Mouse (Mus musculus) heart, postnatal 0 days (tissue): ENCODE measurements around the gene Hdac7. TPM values are rescaled to one million over a fixed set of nuclear protein-coding genes. Genes with fewer than 3 reads are reported as not detected.

Experiments used
- ATAC-seq: fragments of 200-750 bp; cut with Nextera tagmentation; 2 replicates; pipeline ENCODE4 v1.8.0; 2017; ENCODE audit warnings: low read depth, moderate number of reproducible peaks, moderate library complexity; ENCODE audit not compliant: insufficient read depth
- DNase-seq: peaks from one replicate; pipeline ENCODE4 v3.0.0-alpha.2; 2016; ENCODE audit warnings: low spot score
- H3K27ac ChIP-seq: fragments of 300-500 bp; sonication (generic); 2 replicates; pipeline ENCODE4 v1.5.1; 2014; ENCODE audit warnings: low read depth, mild to moderate bottlenecking
- H3K27me3 ChIP-seq: fragments of 300-500 bp; sonication (generic); 2 replicates; pipeline ENCODE4 v1.6.1; 2014; ENCODE audit warnings: low read length, mixed read lengths; ENCODE audit not compliant: control insufficient read depth, insufficient read depth
- H3K36me3 ChIP-seq: fragments of 300-500 bp; sonication (generic); replicated peaks from 2 replicates; pipeline ENCODE4 v1.6.1; 2014; ENCODE audit warnings: low read length, mixed read lengths; ENCODE audit not compliant: control insufficient read depth, insufficient read depth
- H3K4me1 ChIP-seq: fragments of 300-500 bp; sonication (generic); 2 replicates; pipeline ENCODE4 v1.6.1; 2014; ENCODE audit warnings: antibody characterized with exemption; ENCODE audit not compliant: control insufficient read depth, insufficient read depth
- H3K4me2 ChIP-seq: fragments of 300-500 bp; sonication (generic); 2 replicates; pipeline ENCODE4 v1.6.1; 2014; ENCODE audit warnings: low read depth, mild to moderate bottlenecking, low read length, moderate library complexity
- H3K4me3 ChIP-seq: fragments of 300-500 bp; sonication (generic); 2 replicates; pipeline ENCODE4 v1.5.1; 2014; ENCODE audit warnings: low read depth, low read length
- H3K9ac ChIP-seq: fragments of 300-500 bp; sonication (generic); replicated peaks from 2 replicates; pipeline ENCODE4 v1.6.1; 2014; ENCODE audit warnings: low read depth, low read length, mixed read lengths
- H3K9me3 ChIP-seq: fragments of 300-500 bp; sonication (generic); replicated peaks from 2 replicates; pipeline ENCODE4 v1.6.1; 2016; ENCODE audit warnings: low read length; ENCODE audit not compliant: control insufficient read depth
- CTCF ChIP-seq: IDR thresholded peaks from 2 replicates; pipeline ENCODE4 v1.5.1; 2016; ENCODE audit warnings: antibody characterized with exemption, control low read depth, low read depth
- EP300 ChIP-seq: IDR thresholded peaks from 2 replicates; pipeline ENCODE4 v1.6.1; 2016; ENCODE audit warnings: antibody characterized with exemption, low read depth
- WGBS: fragments of 180-500 bp; shearing (Covaris S2); extraction: QIAGEN DNeasy Blood & Tissue Kit; methylation state at CpG from one replicate; pipeline ENCODE4 v1.1.7; 2014; 5-methylcytosine and 5-hydroxymethylcytosine counted together
- polyA plus RNA-seq: library from polyadenylated mRNA; unstranded; fragments of >200 nt; fragmentation: Nextera tagmentation; extraction: Ambion mirVana; gene quantifications from 2 replicates; pipeline ENCODE4 v1.2.1, GENCODE M21; 2015
- total RNA-seq: library from RNA; depleted of rRNA; stranded (reverse); fragments of >200 nt; gene quantifications from 2 replicates; pipeline ENCODE4 v1.2.3, GENCODE M21; 2014; ENCODE audit warnings: low replicate concordance

The Hdac7 gene
- total and polyA plus RNA-seq, 2 experiments from 2014 or later = 15.6 to 34.4 TPM

DNA sequence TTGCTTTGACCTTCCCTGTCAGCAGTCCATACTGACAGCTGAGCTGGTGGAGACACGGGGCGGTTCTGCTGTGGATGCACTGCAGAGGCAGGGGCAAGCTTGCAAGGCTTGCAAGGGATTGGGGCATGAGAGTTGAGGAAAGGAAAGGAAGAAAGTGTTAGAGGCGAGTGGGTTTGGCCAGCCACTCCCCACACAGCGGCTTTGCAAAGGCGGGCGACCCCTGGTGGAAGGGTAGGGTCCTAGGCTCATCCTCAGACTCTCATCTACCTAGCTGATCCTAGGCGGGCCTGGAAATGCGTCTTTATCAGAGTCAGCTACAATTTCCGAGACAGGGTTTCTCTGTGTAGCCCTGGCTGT lies 61.6 kb downstream of the Hdac7 start:
- WGBS = 5% methylated on average over 9 of the region's 9 CpGs
- Histone ChIP-seq H3K27ac (peak overlapping the region; percentile 73), H3K4me3 (peak overlapping the region; percentile 32)

GRCm38 (mm10) chr15:97781961-97782748 lies 62.1 kb downstream of the Hdac7 start:
- H3K4me1 ChIP-seq = peaks cover 37% of the 10 kb centered on the region
- no peaks in the 10 kb centered on the region for H3K36me3 ChIP-seq
- TF ChIP-seq CTCF (no peak), EP300 (no peak)
- peak overlapping the region; percentile 32 for H3K4me3 ChIP-seq
- peak overlapping the region; percentile 73 for H3K27ac ChIP-seq
- ATAC-seq = no peak
- H3K4me2 ChIP-seq = peak overlapping the region; percentile 56
- 13% methylated on average over 24 of the region's 24 CpGs for WGBS
- peak; percentile 71 for DNase-seq
- H3K9me3 ChIP-seq = no peaks in the 10 kb centered on the region
- no peaks in the 10 kb centered on the region for H3K27me3 ChIP-seq
- peak overlapping the region; percentile 8; the same call in 1 of the 2 replicates for H3K9ac ChIP-seq

More for the DNA sequence above, 61.6 kb downstream of the Hdac7 start:
- Histone ChIP-seq H3K9me3 (no peaks in the 10 kb centered on the region), H3K4me2 (peak overlapping the region; percentile 56), H3K36me3 (no peaks in the 10 kb centered on the region), H3K27me3 (no peaks in the 10 kb centered on the region), H3K4me1 (peaks cover 37% of the 10 kb centered on the region), H3K9ac (no peak overlapping the region)
- ATAC-seq (peak; percentile 34), DNase-seq (peak; percentile 64)
- TF ChIP-seq CTCF (peak; percentile 78), EP300 (no peak)

DNA sequence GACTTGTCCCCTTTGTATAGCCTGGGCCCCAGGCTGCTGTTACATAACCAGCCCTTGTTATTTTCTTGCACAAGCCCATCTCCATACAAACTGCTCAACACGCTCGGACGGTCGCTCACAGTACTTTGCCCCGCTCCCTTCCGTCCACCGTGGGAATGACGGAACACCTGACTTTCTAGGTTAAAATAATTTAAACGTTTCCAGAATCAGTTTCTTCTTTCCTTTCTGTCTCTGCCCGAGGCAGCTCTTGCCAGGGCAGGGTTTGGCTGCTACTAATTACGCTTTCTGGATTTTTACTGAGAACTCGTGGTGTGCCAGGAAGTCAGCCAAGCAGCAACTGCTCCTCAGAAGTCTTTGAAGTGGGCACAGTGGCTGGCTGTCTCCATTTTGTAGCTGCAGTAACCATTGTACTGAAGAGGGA lies 63.7 kb downstream of the Hdac7 start:
- no peak overlapping the region for H3K27ac ChIP-seq
- 82% methylated on average over 12 of the region's 12 CpGs for WGBS

GRCm38 (mm10) chr15:97779576-97779975 lies 64.7 kb downstream of the Hdac7 start:
- TF ChIP-seq EP300 = no peak
- H3K4me3 ChIP-seq = no peak overlapping the region
- H3K9me3 ChIP-seq = no peaks in the 10 kb centered on the region
- H3K9ac ChIP-seq = no peak overlapping the region
- no peak overlapping the region for H3K27ac ChIP-seq
- WGBS = 85% methylated on average over 1 of the region's 1 CpGs
- no peaks in the 10 kb centered on the region for H3K36me3 ChIP-seq
- peaks cover 22% of the 10 kb centered on the region for H3K4me1 ChIP-seq
- no peak for ATAC-seq
- no peak overlapping the region for H3K4me2 ChIP-seq
- H3K27me3 ChIP-seq = no peaks in the 10 kb centered on the region
- no peak for DNase-seq

More for the DNA sequence above, 63.7 kb downstream of the Hdac7 start:
- no peak for DNase-seq
- no peak overlapping the region for H3K9ac ChIP-seq
- no peaks in the 10 kb centered on the region for H3K36me3 ChIP-seq
- no peak for ATAC-seq
- H3K4me1 ChIP-seq = peaks cover 26% of the 10 kb centered on the region
- no peak overlapping the region for H3K4me2 ChIP-seq
- no peak for TF ChIP-seq EP300
- no peak for TF ChIP-seq CTCF
- no peaks in the 10 kb centered on the region for H3K27me3 ChIP-seq
- no peaks in the 10 kb centered on the region for H3K9me3 ChIP-seq
- no peak overlapping the region for H3K4me3 ChIP-seq

DNA sequence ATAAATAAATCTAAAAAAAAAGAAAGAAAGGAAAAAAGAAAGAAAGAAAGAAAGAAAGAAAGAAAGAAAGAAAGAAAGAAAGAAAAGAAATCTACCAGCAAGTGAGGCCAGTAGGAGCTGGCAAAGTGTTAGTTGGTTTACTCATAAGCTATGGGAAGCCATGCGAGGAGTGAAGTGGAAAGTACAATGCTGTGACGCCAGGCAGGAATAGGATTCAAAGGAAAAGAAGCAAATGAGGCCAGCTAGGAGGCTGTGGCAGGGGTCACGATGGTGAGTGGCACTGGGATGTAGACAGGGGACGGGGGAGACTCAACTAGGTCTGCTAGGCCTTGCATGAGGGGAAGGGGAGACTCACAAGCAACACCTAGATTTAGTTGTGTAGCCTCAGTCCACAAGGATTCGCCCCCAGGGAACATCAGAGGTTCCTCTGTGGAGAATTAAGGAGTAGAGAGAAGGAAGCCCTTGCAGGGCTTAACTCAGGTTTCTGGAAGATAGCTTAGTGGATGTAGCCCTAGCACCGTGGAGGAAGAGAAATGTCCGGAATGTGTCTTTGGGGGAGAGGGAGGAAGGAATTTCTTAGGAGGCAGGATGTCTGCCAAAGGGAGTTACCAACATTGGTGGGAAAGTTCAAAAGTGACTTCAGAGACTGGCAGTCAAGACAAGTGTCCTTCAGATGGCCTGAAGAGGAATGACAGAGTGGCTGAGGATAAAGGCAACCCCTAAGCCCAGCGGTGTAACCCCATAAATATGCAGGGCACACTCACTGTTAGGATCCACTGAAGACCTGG lies 65.8 kb downstream of the Hdac7 start, which contains the start of gene Slc48a1:
Gene Slc48a1 (plus strand): TSS at position 210 of the 788 bp plus-strand sequence.
- no peak for TF ChIP-seq CTCF
- TF ChIP-seq EP300 = peak; percentile 37; the same call in 1 of the 2 replicates
- DNase-seq = peak; percentile 41
- no peak for ATAC-seq
- Histone ChIP-seq H3K27ac (peak within 1 kb of the TSS; percentile 71), H3K4me2 (no peak within 1 kb of the TSS), H3K4me1 (peaks cover 28% of the 10 kb centered on the region), H3K9me3 (no peaks in the 10 kb centered on the region), H3K27me3 (no peaks in the 10 kb centered on the region), H3K36me3 (no peaks in the 10 kb centered on the region), H3K9ac (no peak within 1 kb of the TSS), H3K4me3 (no peak within 1 kb of the TSS)
- WGBS = 50% methylated on average over 8 of the region's 8 CpGs
